Mouse (Mus musculus): Measurements from ENCODE around the gene Rccd1. TPM values are rescaled to one million over a fixed set of nuclear protein-coding genes. Genes with fewer than 3 reads are reported as not detected.
A peak's percentile ranks its signal among the peaks of the same experiment; 100 is the strongest.

Gene Rccd1
- polyA plus RNA-seq (2015; fragmentation: Nextera tagmentation; extraction: Ambion mirVana): 3.2 and 4.4 TPM in 2 replicates

DNA sequence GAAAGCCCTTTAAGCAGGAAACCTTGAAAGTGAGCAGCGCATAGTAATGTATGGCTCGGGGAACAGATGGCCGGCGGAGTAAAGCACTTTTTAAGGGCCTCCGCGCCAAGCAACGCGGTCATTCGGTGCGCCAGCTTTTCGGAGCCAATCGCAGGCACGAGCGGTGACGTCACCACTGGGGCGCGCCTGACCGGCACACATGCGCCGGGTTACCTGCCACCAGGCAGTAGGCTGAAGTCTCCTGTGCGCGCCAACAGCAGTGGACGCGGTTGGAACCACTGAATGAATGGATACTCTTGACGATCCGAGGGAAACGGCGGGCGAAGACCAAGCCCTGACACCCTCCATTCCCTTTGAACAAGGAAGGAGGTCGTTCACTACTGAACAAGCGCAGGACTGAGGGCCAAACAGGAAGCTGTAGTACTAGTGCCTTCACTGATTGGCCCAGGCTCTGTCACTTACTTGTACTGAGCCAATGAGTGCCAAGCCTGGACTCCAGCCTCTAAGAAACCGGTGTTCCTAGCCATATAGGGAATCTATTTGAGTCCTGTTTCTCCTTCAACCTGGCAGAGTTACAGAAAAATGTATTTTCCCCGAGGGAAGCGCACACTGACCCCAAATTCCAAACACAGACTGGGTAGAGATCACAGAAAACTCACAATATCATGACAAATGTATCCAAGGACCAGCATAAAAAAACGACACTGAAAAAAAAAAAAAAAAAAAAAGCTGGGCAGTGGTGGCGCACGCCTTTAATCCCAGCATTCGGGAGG lies at the start of gene Rccd1:
Gene Rccd1, minus strand, starts transcription at position 412 of the 773 bp plus-strand sequence.
- no peak for TF ChIP-seq CTCF (IDR thresholded peaks at IDR 0.05; ENCODE audit: low read depth)
- no peaks in the 10 kb centered on the region for H3K9me3 ChIP-seq (ENCODE audit: control insufficient read depth)
- ATAC-seq: peak; percentile 94
- peak within 1 kb of the TSS; percentile 54 for H3K4me3 ChIP-seq (ENCODE audit: low read depth, low read length)
- peak within 1 kb of the TSS; percentile 57 for H3K9ac ChIP-seq (ENCODE audit: low read depth, low read length)
- H3K4me2 ChIP-seq (replicated peaks; ENCODE audit: low read depth): peak within 1 kb of the TSS; percentile 68
- peaks cover 50% of the 10 kb centered on the region for H3K36me3 ChIP-seq (ENCODE audit: control insufficient read depth, insufficient read depth)
- H3K27me3 ChIP-seq (replicated peaks; ENCODE audit: control insufficient read depth, insufficient read depth, low read length): no peaks in the 10 kb centered on the region
- under 1% methylated on average over 38 of the region's 38 CpGs for WGBS
- H3K4me1 ChIP-seq (replicated peaks; ENCODE audit: control insufficient read depth, insufficient read depth, low read length): no peaks in the 10 kb centered on the region
- H3K27ac ChIP-seq (ENCODE audit: low read depth, low read length): peak within 1 kb of the TSS; percentile 90

DNA sequence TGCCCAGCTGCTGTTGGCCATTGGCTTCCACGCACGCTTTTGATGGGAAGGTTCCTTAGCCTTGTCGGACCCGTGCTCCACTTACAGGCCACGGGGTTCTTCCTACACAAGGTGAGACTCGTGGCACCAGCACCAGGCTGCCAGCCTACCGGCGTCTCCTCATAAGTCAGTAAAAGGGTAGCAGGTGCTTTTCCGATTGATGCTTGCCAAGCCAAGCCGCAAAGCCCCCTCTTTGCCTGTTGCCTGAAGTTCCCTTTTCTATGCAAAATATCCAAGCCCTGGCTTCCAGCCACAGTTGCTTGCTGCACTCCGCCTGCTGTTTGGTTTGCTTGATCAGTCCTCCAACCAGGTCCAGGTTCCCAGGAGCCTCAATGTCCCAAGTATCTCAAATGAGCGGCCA lies 49.6 kb upstream of the Rccd1 start:
- Histone ChIP-seq H3K4me2 (replicated peaks; ENCODE audit: low read depth) (no peak overlapping the region), H3K27me3 (replicated peaks; ENCODE audit: control insufficient read depth, insufficient read depth, low read length) (no peaks in the 10 kb centered on the region), H3K27ac (ENCODE audit: low read depth, low read length) (no peak overlapping the region), H3K9me3 (ENCODE audit: control insufficient read depth) (no peaks in the 10 kb centered on the region), H3K4me1 (replicated peaks; ENCODE audit: control insufficient read depth, insufficient read depth, low read length) (no peaks in the 10 kb centered on the region), H3K9ac (ENCODE audit: low read depth, low read length) (no peak overlapping the region), H3K36me3 (ENCODE audit: control insufficient read depth, insufficient read depth) (no peaks in the 10 kb centered on the region), H3K4me3 (ENCODE audit: low read depth, low read length) (no peak overlapping the region)
- 86% methylated on average over 12 of the region's 12 CpGs for WGBS
- no peak for TF ChIP-seq CTCF (IDR thresholded peaks at IDR 0.05; ENCODE audit: low read depth)
- ATAC-seq: no peak

DNA sequence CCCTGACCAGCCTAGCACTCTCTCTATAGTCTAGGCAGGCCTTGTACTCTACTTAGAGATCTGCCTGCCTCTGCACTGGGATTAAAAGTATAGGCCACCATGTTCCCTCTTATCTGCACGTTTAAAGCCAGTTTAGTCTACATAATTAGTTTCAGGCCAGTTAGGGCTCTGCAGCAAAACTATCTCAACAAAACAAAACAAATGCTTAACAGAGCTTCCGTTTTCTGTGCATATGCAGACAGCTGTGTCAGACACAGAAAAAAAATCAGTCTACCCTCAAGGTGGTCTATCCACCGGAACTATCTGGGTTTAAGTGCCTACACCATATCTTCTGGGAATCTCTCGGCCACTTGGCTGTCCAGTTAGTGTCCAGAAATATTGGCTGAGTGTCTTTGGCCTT lies 49.1 kb upstream of the Rccd1 start:
- H3K27ac ChIP-seq (ENCODE audit: low read depth, low read length): no peak overlapping the region
- 74% methylated on average over 4 of the region's 4 CpGs for WGBS
- no peak for ATAC-seq
- H3K9me3 ChIP-seq (ENCODE audit: control insufficient read depth): no peaks in the 10 kb centered on the region
- no peak overlapping the region for H3K4me3 ChIP-seq (ENCODE audit: low read depth, low read length)
- H3K9ac ChIP-seq (ENCODE audit: low read depth, low read length): no peak overlapping the region
- no peaks in the 10 kb centered on the region for H3K4me1 ChIP-seq (replicated peaks; ENCODE audit: control insufficient read depth, insufficient read depth, low read length)
- H3K4me2 ChIP-seq (replicated peaks; ENCODE audit: low read depth): no peak overlapping the region
- no peaks in the 10 kb centered on the region for H3K27me3 ChIP-seq (replicated peaks; ENCODE audit: control insufficient read depth, insufficient read depth, low read length)
- no peak for TF ChIP-seq CTCF (IDR thresholded peaks at IDR 0.05; ENCODE audit: low read depth)
- peaks cover 3% of the 10 kb centered on the region; the same call in 1 of the 2 replicates for H3K36me3 ChIP-seq (ENCODE audit: control insufficient read depth, insufficient read depth)

DNA sequence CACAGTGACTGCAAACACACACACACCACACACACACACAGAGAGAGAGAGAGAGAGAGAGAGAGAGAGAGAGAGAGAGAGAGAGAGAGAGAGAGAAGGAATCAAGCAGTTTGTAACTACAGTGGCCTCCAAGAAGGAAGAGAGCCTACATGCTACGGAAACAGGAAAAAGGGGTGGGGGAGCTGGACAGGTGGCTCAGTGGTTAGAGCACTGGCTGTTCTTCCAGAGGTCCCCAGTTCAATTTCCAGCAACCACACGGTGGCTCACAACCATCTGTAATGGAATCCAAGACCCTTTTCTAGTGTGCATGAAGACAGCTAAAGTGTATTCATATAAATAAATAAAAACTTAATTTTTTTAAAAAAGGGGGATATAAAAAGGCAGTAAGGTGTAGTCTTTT lies 48.4 kb upstream of the Rccd1 start:
- H3K4me2 ChIP-seq (replicated peaks; ENCODE audit: low read depth): no peak overlapping the region
- peaks cover 9% of the 10 kb centered on the region; the same call in 1 of the 2 replicates for H3K36me3 ChIP-seq (ENCODE audit: control insufficient read depth, insufficient read depth)
- no peak overlapping the region for H3K9ac ChIP-seq (ENCODE audit: low read depth, low read length)
- H3K4me1 ChIP-seq (replicated peaks; ENCODE audit: control insufficient read depth, insufficient read depth, low read length): no peaks in the 10 kb centered on the region
- H3K4me3 ChIP-seq (ENCODE audit: low read depth, low read length): no peak overlapping the region
- no peaks in the 10 kb centered on the region for H3K27me3 ChIP-seq (replicated peaks; ENCODE audit: control insufficient read depth, insufficient read depth, low read length)
- 71% methylated on average over 2 of the region's 2 CpGs for WGBS
- TF ChIP-seq CTCF (IDR thresholded peaks at IDR 0.05; ENCODE audit: low read depth): no peak
- no peaks in the 10 kb centered on the region for H3K9me3 ChIP-seq (ENCODE audit: control insufficient read depth)
- ATAC-seq: no peak
- H3K27ac ChIP-seq (ENCODE audit: low read depth, low read length): no peak overlapping the region

DNA sequence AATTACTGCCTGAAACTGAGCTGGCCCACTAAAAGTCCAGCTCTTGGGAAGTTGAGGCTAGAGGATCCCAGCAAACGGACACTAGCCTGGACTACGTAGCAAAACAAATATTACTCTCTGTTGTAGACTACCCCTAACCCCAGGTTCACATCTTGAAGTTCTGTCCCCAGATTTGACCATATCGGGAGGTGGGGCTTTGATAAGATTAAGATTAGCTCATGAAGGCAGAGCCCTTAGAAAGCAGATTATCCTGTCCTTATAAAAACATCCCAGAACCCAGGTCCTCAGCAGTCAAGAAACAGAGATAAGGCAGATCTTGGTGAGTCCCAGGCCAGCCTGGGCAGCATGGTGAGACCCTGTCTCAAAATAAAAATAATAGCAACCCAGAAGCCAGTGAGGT lies 47.9 kb upstream of the Rccd1 start:
- H3K9ac ChIP-seq (ENCODE audit: low read depth, low read length): no peak overlapping the region

DNA sequence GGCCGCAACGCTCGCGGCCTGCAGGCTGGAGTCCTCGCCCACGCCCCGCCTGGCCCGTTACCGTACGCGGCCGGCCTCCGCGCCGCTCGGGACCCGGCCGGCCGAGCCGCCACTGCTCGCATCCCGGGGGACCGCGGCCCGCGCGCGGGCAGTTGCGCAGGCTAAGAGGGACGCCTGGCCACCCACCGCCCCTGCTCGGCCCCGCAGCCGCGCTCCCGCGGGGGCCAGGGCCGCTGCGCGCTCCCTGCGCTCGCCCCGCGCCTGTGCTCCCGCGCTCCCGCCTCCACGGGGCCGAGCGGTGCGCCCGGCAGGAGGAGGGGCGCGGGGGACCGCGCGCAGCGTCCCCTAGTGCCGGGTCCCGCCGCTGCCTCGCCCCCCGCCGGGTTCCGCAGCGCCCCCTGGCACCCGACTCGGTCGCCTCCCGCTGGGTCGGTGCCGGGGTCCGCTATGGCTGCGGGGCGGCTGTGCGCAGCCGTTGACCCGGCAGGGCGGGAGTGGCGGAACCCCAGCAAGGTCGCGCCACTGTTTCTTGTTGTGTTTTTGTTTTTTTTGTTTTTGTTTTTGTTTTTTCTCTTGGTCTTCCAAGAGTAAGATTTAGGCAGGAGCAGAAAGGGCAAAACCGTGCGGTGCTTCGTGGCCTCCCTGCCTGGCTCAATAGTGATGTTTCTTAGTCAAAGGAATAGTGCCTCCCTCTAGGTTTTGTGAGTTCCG lies 46.9 kb upstream of the Rccd1 start, which contains the start of gene Man2a2:
Gene Man2a2, minus strand, starts transcription at position 335 of the 711 bp plus-strand sequence.
- H3K4me1 ChIP-seq (replicated peaks; ENCODE audit: control insufficient read depth, insufficient read depth, low read length): no peaks in the 10 kb centered on the region
- H3K27ac ChIP-seq (ENCODE audit: low read depth, low read length): peak within 1 kb of the TSS; percentile 75
- H3K4me2 ChIP-seq (replicated peaks; ENCODE audit: low read depth): peak within 1 kb of the TSS; percentile 100
- peak within 1 kb of the TSS; percentile 85 for H3K4me3 ChIP-seq (ENCODE audit: low read depth, low read length)
- peak; percentile 32; the same call in 1 of the 2 replicates for ATAC-seq
- H3K36me3 ChIP-seq (ENCODE audit: control insufficient read depth, insufficient read depth): peaks cover 23% of the 10 kb centered on the region; the same call in 1 of the 2 replicates
- WGBS: under 1% methylated on average over 72 of the region's 86 CpGs
- H3K9ac ChIP-seq (ENCODE audit: low read depth, low read length): peak within 1 kb of the TSS; percentile 72
- no peaks in the 10 kb centered on the region for H3K27me3 ChIP-seq (replicated peaks; ENCODE audit: control insufficient read depth, insufficient read depth, low read length)
- no peaks in the 10 kb centered on the region for H3K9me3 ChIP-seq (ENCODE audit: control insufficient read depth)
- peak; percentile 84 for TF ChIP-seq CTCF (IDR thresholded peaks at IDR 0.05; ENCODE audit: low read depth)

More for the DNA sequence above, 47.9 kb upstream of the Rccd1 start:
- Histone ChIP-seq H3K4me3 (ENCODE audit: low read depth, low read length) (no peak overlapping the region), H3K27ac (ENCODE audit: low read depth, low read length) (no peak overlapping the region), H3K4me1 (replicated peaks; ENCODE audit: control insufficient read depth, insufficient read depth, low read length) (no peaks in the 10 kb centered on the region), H3K36me3 (ENCODE audit: control insufficient read depth, insufficient read depth) (peaks cover 14% of the 10 kb centered on the region; the same call in 1 of the 2 replicates), H3K27me3 (replicated peaks; ENCODE audit: control insufficient read depth, insufficient read depth, low read length) (no peaks in the 10 kb centered on the region), H3K9me3 (ENCODE audit: control insufficient read depth) (no peaks in the 10 kb centered on the region), H3K4me2 (replicated peaks; ENCODE audit: low read depth) (no peak overlapping the region)
- TF ChIP-seq CTCF (IDR thresholded peaks at IDR 0.05; ENCODE audit: low read depth): no peak
- ATAC-seq: no peak
- WGBS: 80% methylated on average over 3 of the region's 3 CpGs

Data from intestine, postnatal 0 days (tissue).